Mouse (Mus musculus) MEL (cell line): ENCODE measurements around the gene Tuba3a. TPM values are rescaled to one million over a fixed set of nuclear protein-coding genes. Genes with fewer than 3 reads are reported as not detected.

Experiments used
- DNase-seq: peaks from one replicate; pipeline ENCODE4 v3.0.0; 2011; ENCODE audit warnings: low read depth, low spot score
- H3K27ac ChIP-seq: 2 replicates; pipeline ENCODE4 v1.5.1; 2012; ENCODE audit warnings: low read depth, mild to moderate bottlenecking, control low read depth, low read length, moderate library complexity; ENCODE audit not compliant: control insufficient read depth
- H3K27me3 ChIP-seq, 2 experiments: fragments of 150-350 bp in 1 of 2; sonication (generic) in 1 of 2; 2 replicates each; pipeline ENCODE4 v1.6.1; 2012; ENCODE audit warnings: low read length in 2 of 2, mild to moderate bottlenecking in 2 of 2, improper control_type of control experiment in 1 of 2, moderate library complexity in 1 of 2; ENCODE audit not compliant: insufficient read depth in 2 of 2, control insufficient read depth in 1 of 2
- H3K36me3 ChIP-seq, 2 experiments: 2 replicates each; pipeline ENCODE4 v1.6.1; 2012 to 2014; ENCODE audit warnings: low read length in 2 of 2, improper control_type of control experiment in 1 of 2, inconsistent platforms in 1 of 2, mild to moderate bottlenecking in 1 of 2; ENCODE audit not compliant: insufficient read depth in 2 of 2, control insufficient read depth in 1 of 2
- H3K4me1 ChIP-seq, 2 experiments: fragments of 150-350 bp in 1 of 2; sonication (generic) in 1 of 2; 2 replicates each; pipeline ENCODE4 v1.6.1; 2012; ENCODE audit warnings: low read length in 2 of 2, improper control_type of control experiment in 1 of 2, mild to moderate bottlenecking in 1 of 2; ENCODE audit not compliant: insufficient read depth in 2 of 2, control insufficient read depth in 1 of 2
- H3K4me3 ChIP-seq, 2 experiments: fragments of 150-350 bp in 1 of 2; sonication (generic) in 1 of 2; 2 replicates each; pipeline ENCODE4 v1.5.1; 2012; ENCODE audit warnings: low read depth in 2 of 2, low read length in 2 of 2, mild to moderate bottlenecking in 2 of 2, moderate library complexity in 2 of 2, control low read depth in 1 of 2, improper control_type of control experiment in 1 of 2; ENCODE audit not compliant: control insufficient read depth in 1 of 2, insufficient read depth in 1 of 2
- H3K79me2 ChIP-seq: 2 replicates; pipeline ENCODE4 v1.6.1; 2012; ENCODE audit warnings: mild to moderate bottlenecking, low read length, moderate library complexity; ENCODE audit not compliant: control insufficient read depth, poor library complexity, insufficient read depth
- H3K9ac ChIP-seq: 2 replicates; pipeline ENCODE4 v1.6.1; 2012; ENCODE audit warnings: low read depth, mild to moderate bottlenecking, control low read depth, low read length, moderate library complexity; ENCODE audit not compliant: control insufficient read depth, poor library complexity, severe bottlenecking
- H3K9me3 ChIP-seq: fragments of 150-350 bp; sonication (generic); replicated peaks from 2 replicates; pipeline ENCODE4 v1.6.1; 2012; ENCODE audit warnings: mild to moderate bottlenecking, low read length, improper control_type of control experiment, moderate library complexity; ENCODE audit not compliant: insufficient read depth
- CHD1 ChIP-seq: IDR thresholded peaks from 2 replicates; pipeline ENCODE4 v1.6.1; 2012; ENCODE audit warnings: low read depth, mild to moderate bottlenecking, inconsistent platforms, low read length, improper control_type of control experiment
- CHD2 ChIP-seq: IDR thresholded peaks from 2 replicates; pipeline ENCODE4 v1.6.1; 2011; ENCODE audit warnings: low read length, improper control_type of control experiment
- CTCF ChIP-seq, 3 experiments: IDR thresholded peaks in 2 of 3; conservative IDR thresholded peaks in 1 of 3; 2 replicates each; pipeline ENCODE4 v1.5.1; 2011 to 2012; ENCODE audit warnings: low read length in 3 of 3, low read depth in 2 of 3, mild to moderate bottlenecking in 2 of 3, improper control_type of control experiment in 1 of 3, inconsistent platforms in 1 of 3, mixed read lengths in 1 of 3, moderate library complexity in 1 of 3; ENCODE audit not compliant: control insufficient read depth in 1 of 3, insufficient read depth in 1 of 3, poor library complexity in 1 of 3, severe bottlenecking in 1 of 3
- ELF1 ChIP-seq: IDR thresholded peaks from 2 replicates; pipeline ENCODE4 v1.6.1; 2014; ENCODE audit warnings: low read depth, mild to moderate bottlenecking, inconsistent platforms, low read length, improper control_type of control experiment, moderate library complexity
- EP300 ChIP-seq, 2 experiments: IDR thresholded peaks; 2 replicates each; pipeline ENCODE4 v1.6.1; 2011; ENCODE audit warnings: improper control_type of control experiment in 2 of 2, low read length in 2 of 2, low read depth in 1 of 2, mild to moderate bottlenecking in 1 of 2
- ETS1 ChIP-seq: IDR thresholded peaks from 2 replicates; pipeline ENCODE4 v1.6.1; 2012; ENCODE audit warnings: low read depth, mild to moderate bottlenecking, inconsistent platforms, low read length, improper control_type of control experiment, moderate library complexity
- GABPA ChIP-seq: IDR thresholded peaks from 2 replicates; pipeline ENCODE4 v1.6.1; 2012; ENCODE audit warnings: low read depth, mild to moderate bottlenecking, inconsistent platforms, low read length, improper control_type of control experiment, moderate library complexity
- HCFC1 ChIP-seq: IDR thresholded peaks from 2 replicates; pipeline ENCODE4 v1.6.1; 2012; ENCODE audit warnings: low read depth, mild to moderate bottlenecking, inconsistent platforms, low read length, improper control_type of control experiment, moderate library complexity
- JUND ChIP-seq: IDR thresholded peaks from 2 replicates; pipeline ENCODE4 v1.6.1; 2011; ENCODE audit warnings: low read depth, mild to moderate bottlenecking, improper control_type of control experiment, low read length
- KAT2A ChIP-seq: conservative IDR thresholded peaks from 2 replicates; pipeline ENCODE4 v1.6.1; 2012; ENCODE audit warnings: low read depth, low read length, improper control_type of control experiment, inconsistent platforms
- MAFK ChIP-seq: IDR thresholded peaks from 2 replicates; pipeline ENCODE4 v1.6.1; 2011; ENCODE audit warnings: low read depth, mild to moderate bottlenecking, low read length, improper control_type of control experiment, borderline replicate concordance
- MAX ChIP-seq: IDR thresholded peaks from 2 replicates; pipeline ENCODE4 v1.6.1; 2011; ENCODE audit warnings: low read length, improper control_type of control experiment
- MAZ ChIP-seq: IDR thresholded peaks from 2 replicates; pipeline ENCODE4 v1.6.1; 2012; ENCODE audit warnings: low read depth, mild to moderate bottlenecking, inconsistent platforms, low read length, improper control_type of control experiment
- MEF2A ChIP-seq: IDR thresholded peaks from 2 replicates; pipeline ENCODE4 v1.6.1; 2014; ENCODE audit warnings: low read depth, mild to moderate bottlenecking, inconsistent platforms, low read length, improper control_type of control experiment; ENCODE audit not compliant: poor library complexity, insufficient replicate concordance, severe bottlenecking; ENCODE audit errors: extremely low read depth
- MXI1 ChIP-seq: IDR thresholded peaks from 2 replicates; pipeline ENCODE4 v1.6.1; 2011; ENCODE audit warnings: mild to moderate bottlenecking, low read depth, low read length, improper control_type of control experiment
- MYB ChIP-seq: IDR thresholded peaks from 2 replicates; pipeline ENCODE4 v1.6.1; 2011; ENCODE audit warnings: mild to moderate bottlenecking, low read depth, low read length, improper control_type of control experiment
- MYC ChIP-seq: IDR thresholded peaks from 2 replicates; pipeline ENCODE4 v1.6.1; 2011; ENCODE audit warnings: low read depth, mild to moderate bottlenecking, low read length, improper control_type of control experiment, moderate library complexity
- NELFE ChIP-seq: IDR thresholded peaks from 2 replicates; pipeline ENCODE4 v1.6.1; 2011; ENCODE audit warnings: low read depth, low read length, improper control_type of control experiment
- POLR2A ChIP-seq, 2 experiments: IDR thresholded peaks; 2 replicates each; pipeline ENCODE4 v1.6.1; 2011 to 2012; ENCODE audit warnings: low read length in 2 of 2, mild to moderate bottlenecking in 2 of 2, control low read depth in 1 of 2, improper control_type of control experiment in 1 of 2, low read depth in 1 of 2, moderate library complexity in 1 of 2; ENCODE audit not compliant: control insufficient read depth in 1 of 2, insufficient read depth in 1 of 2, poor library complexity in 1 of 2
- POLR2AphosphoS2 ChIP-seq: IDR thresholded peaks from 2 replicates; pipeline ENCODE4 v1.6.1; 2011; ENCODE audit warnings: low read length, improper control_type of control experiment
- POLR2AphosphoS5 ChIP-seq: IDR thresholded peaks from 2 replicates; pipeline ENCODE4 v1.6.1; 2012; ENCODE audit warnings: low read depth, borderline replicate concordance, mild to moderate bottlenecking, inconsistent platforms, low read length, moderate library complexity, mixed read lengths
- RAD21 ChIP-seq: IDR thresholded peaks from 2 replicates; pipeline ENCODE4 v1.6.1; 2011; ENCODE audit warnings: mild to moderate bottlenecking, low read depth, low read length, improper control_type of control experiment
- TBP ChIP-seq: IDR thresholded peaks from 2 replicates; pipeline ENCODE4 v1.8.0; 2011; ENCODE audit warnings: low read depth, low read length, improper control_type of control experiment
- TCF12 ChIP-seq: IDR thresholded peaks from 2 replicates; pipeline ENCODE4 v1.6.1; 2014; ENCODE audit warnings: low read depth, mild to moderate bottlenecking, inconsistent platforms, low read length, improper control_type of control experiment, moderate library complexity
- UBTF ChIP-seq: IDR thresholded peaks from 2 replicates; pipeline ENCODE4 v1.6.1; 2012; ENCODE audit warnings: low read depth, mild to moderate bottlenecking, inconsistent platforms, low read length, improper control_type of control experiment, moderate library complexity, borderline replicate concordance; ENCODE audit not compliant: insufficient read depth
- USF2 ChIP-seq, 2 experiments: IDR thresholded peaks; 2 replicates each; pipeline ENCODE4 v1.6.1; 2011 to 2012; ENCODE audit warnings: improper control_type of control experiment in 2 of 2, low read length in 2 of 2, borderline replicate concordance in 1 of 2, inconsistent platforms in 1 of 2, low read depth in 1 of 2, mild to moderate bottlenecking in 1 of 2; ENCODE audit not compliant: insufficient read depth in 1 of 2
- ZMIZ1 ChIP-seq: IDR thresholded peaks from 2 replicates; pipeline ENCODE4 v1.6.1; 2012; ENCODE audit warnings: low read depth, mild to moderate bottlenecking, inconsistent platforms, low read length, improper control_type of control experiment, moderate library complexity
- polyA plus RNA-seq, 2 experiments: library from polyadenylated mRNA; stranded (reverse) in 1 of 2; unstranded in 1 of 2; fragments of >175 nt in 1 of 2; fragments of >200 nt in 1 of 2; gene quantifications; 2 replicates each; pipeline versions ENCODE4 v1.2.1 to v1.2.4; 2012; ENCODE audit warnings: low replicate concordance in 2 of 2, low read depth in 1 of 2; ENCODE audit not compliant: insufficient read length in 2 of 2, insufficient read depth in 1 of 2, missing spikeins in 1 of 2
- total RNA-seq: library from RNA; depleted of rRNA; stranded (reverse); fragments of 300-350 nt; gene quantifications from 2 replicates; pipeline ENCODE4 v1.2.3, GENCODE M21; 2012

Tuba3a gene
- total and polyA plus RNA-seq, 3 experiments: 0.06 TPM; not detected in 2

DNA sequence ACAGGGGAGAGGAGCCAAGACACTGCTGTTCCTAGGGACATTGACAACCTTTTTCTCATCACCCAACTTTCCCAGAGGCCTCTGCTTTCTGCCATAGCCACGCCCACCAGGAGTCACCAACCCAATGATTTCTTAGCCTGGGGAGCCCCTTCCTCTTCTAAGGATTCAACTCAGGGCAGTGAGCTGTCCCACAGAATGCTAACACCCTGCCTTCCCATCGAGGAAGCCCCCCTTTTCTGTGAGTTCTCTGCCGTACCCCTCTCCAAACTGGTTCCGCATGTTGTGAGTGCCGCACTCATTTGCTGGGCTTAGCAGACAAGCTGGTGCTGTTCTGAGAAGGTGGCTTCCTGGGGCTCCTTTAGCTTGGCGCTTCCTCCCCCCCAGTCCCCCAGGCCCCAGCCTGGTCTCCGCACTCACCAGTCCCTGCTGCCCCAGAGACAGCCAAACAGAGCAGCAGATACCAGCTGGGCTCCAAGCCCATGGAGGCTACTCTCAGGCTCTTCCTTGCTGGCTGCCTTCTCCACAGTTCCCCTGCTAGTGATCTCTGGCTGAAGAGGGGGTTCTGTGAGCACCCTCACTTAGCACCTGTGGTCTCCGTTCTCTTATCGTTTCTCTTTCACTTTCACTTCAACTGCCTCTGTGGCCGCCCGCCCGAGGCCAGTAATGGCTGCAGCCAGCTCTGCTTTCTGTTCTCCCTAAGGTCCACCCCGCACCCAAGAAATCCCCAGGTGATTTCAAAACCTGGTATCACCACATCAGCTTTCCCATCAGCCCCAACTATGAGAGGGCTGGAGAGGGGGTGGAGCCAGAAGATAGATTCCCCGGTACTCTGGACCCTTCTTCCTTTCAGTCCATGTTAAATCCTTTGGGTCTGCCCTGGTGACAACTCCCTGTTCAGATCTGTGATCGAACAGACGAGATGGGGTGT lies 54.5 kb downstream of the Tuba3a start, which contains the start of gene Tapbpl:
TSS of gene Tapbpl (minus strand) at position 744 of the 928 bp plus-strand sequence.
- Histone ChIP-seq H3K27me3 (no peaks in the 10 kb centered on the region), H3K36me3 (peaks cover 0 to 9% of the 10 kb centered on the region in 2 experiments; a peak in 2 of 4 replicates), H3K4me1 (peaks cover 3 to 17% of the 10 kb centered on the region in 2 experiments; a peak in 3 of 4 replicates), H3K27ac (peak within 1 kb of the TSS; percentile 70), H3K4me3 (peak within 1 kb of the TSS; percentile 84 to 89), H3K79me2 (peaks cover 4% of the 10 kb centered on the region; the same call in 1 of the 2 replicates), H3K9me3 (no peaks in the 10 kb centered on the region), H3K9ac (peak within 1 kb of the TSS; percentile 85)
- peak; percentile 85 for DNase-seq
- TF ChIP-seq UBTF: 0 out of 2 replicates have a peak, but pooled peaks have one; percentile 11
- TF ChIP-seq MAZ: peak; percentile 32
- peak; percentile 41; the same call in 1 of the 2 replicates for TF ChIP-seq HCFC1
- TF ChIP-seq GABPA: no peak
- TF ChIP-seq TBP: no peak
- peak in 1 of 2 experiments; percentile 9; a peak in 1 of 4 replicates for TF ChIP-seq EP300 (IDR thresholded peaks at IDR 0.05; ENCODE audit: low read depth in 1 of 2, low read length in 2 of 2)
- peak; percentile 68 for TF ChIP-seq ETS1
- no peak for TF ChIP-seq CTCF (IDR thresholded peaks at IDR 0.05 in 2 of 3, conservative IDR thresholded peaks at IDR 0.05 in 1 of 3; ENCODE audit: control insufficient read depth in 1 of 3, insufficient read depth in 1 of 3, low read depth in 2 of 3, low read length in 3 of 3, poor library complexity in 1 of 3, severe bottlenecking in 1 of 3)
- peak; percentile 67 for TF ChIP-seq NELFE
- TF ChIP-seq POLR2AphosphoS2: peak; percentile 84
- TF ChIP-seq MAX: 0 out of 2 replicates have a peak, but pooled peaks have one; percentile 28
- no peak for TF ChIP-seq MYB
- peak; percentile 83; the same call in 1 of the 2 replicates for TF ChIP-seq CHD1
- TF ChIP-seq POLR2A (IDR thresholded peaks at IDR 0.05; ENCODE audit: control insufficient read depth in 1 of 2, insufficient read depth in 1 of 2, low read depth in 1 of 2, low read length in 2 of 2, poor library complexity in 1 of 2): peak; percentile 44 to 73
- TF ChIP-seq MXI1: peak; percentile 50; the same call in 1 of the 2 replicates
- TF ChIP-seq ZMIZ1: peak; percentile 65
- TF ChIP-seq RAD21: no peak

DNA sequence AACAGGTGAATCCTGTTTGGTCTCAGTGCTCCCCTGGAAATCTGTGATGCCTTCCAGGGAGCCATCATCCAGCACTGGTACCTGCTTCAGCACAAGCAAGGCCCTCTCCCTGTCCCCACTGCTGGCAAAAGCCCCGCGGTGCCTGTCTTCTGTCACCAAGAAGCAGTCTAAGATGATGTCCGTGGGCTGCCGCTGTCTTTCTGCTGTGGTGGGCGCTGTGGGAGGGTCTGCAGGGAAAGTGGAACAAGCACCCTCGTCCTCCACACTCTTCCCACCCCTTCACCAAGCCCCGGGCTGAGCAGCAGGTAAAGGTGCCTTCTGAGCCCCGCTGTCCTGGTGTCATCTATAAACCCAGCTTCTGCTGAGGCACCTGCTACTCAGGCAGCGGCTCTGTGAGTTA lies 55.3 kb downstream of the Tuba3a start:
- TF ChIP-seq UBTF (no peak), TCF12 (no peak), POLR2AphosphoS5 (no peak), USF2 (IDR thresholded peaks at IDR 0.05; ENCODE audit: borderline replicate concordance in 1 of 2, insufficient read depth in 1 of 2, low read depth in 1 of 2, low read length in 2 of 2) (no peak), MEF2A (no peak), POLR2AphosphoS2 (no peak), CHD2 (no peak), ZMIZ1 (no peak), RAD21 (no peak), MAFK (no peak), MYB (no peak), ELF1 (no peak), KAT2A (no peak), MYC (no peak), CTCF (IDR thresholded peaks at IDR 0.05 in 2 of 3, conservative IDR thresholded peaks at IDR 0.05 in 1 of 3; ENCODE audit: control insufficient read depth in 1 of 3, insufficient read depth in 1 of 3, low read depth in 2 of 3, low read length in 3 of 3, poor library complexity in 1 of 3, severe bottlenecking in 1 of 3) (no peak), JUND (no peak)
- peaks cover 3 to 17% of the 10 kb centered on the region in 2 experiments; a peak in 3 of 4 replicates for H3K4me1 ChIP-seq
- H3K27me3 ChIP-seq: no peaks in the 10 kb centered on the region
- peak overlapping the region; percentile 37; the same call in 1 of the 2 replicates for H3K9ac ChIP-seq
- H3K36me3 ChIP-seq: peaks cover 0 to 9% of the 10 kb centered on the region in 2 experiments; a peak in 2 of 4 replicates
- no peak for DNase-seq
- H3K9me3 ChIP-seq: no peaks in the 10 kb centered on the region
- H3K79me2 ChIP-seq: peaks cover 4% of the 10 kb centered on the region; the same call in 1 of the 2 replicates
- H3K27ac ChIP-seq: peak overlapping the region; percentile 14
- peak overlapping the region; percentile 4 to 89; a peak in 2 of 4 replicates for H3K4me3 ChIP-seq
